Mouse (Mus musculus) olfactory bulb, adult 2 months (tissue): ENCODE results near the gene Dlec1.

Experiments
- CTCF ChIP-seq: fragments of 200-500 bp; IDR thresholded peaks from 2 replicates; pipeline ENCODE4 v1.5.1; 2012; ENCODE audit warnings: low read depth, mild to moderate bottlenecking, low read length, moderate library complexity; ENCODE audit not compliant: insufficient read depth
- POLR2A ChIP-seq: fragments of 200-500 bp; IDR thresholded peaks from 2 replicates; pipeline ENCODE4 v1.6.1; 2012; ENCODE audit warnings: mild to moderate bottlenecking, low read depth, low read length, moderate library complexity; ENCODE audit not compliant: insufficient read depth

- TF ChIP-seq CTCF (no peak), POLR2A (no peak)
These were observed 26.3 kb downstream of the Dlec1 start for GRCm38 (mm10) chr9:119128436-119129181.
